Mouse (Mus musculus) kidney, adult 2 months (tissue): ENCODE measurements around the gene Mta1.

Source experiments
- CTCF ChIP-seq: fragments of 200-500 bp; conservative IDR thresholded peaks from 2 replicates; pipeline ENCODE4 v1.5.1; 2011; ENCODE audit warnings: low read depth, mild to moderate bottlenecking, control low read depth, low read length, moderate library complexity, mixed read lengths; ENCODE audit not compliant: insufficient read depth, insufficient read length
- POLR2A ChIP-seq: fragments of 200-500 bp; IDR thresholded peaks from one replicate; pipeline ENCODE4 v1.6.1; 2011; ENCODE audit warnings: low read depth, low read length, control low read depth

- TF ChIP-seq CTCF (no peak), POLR2A (no peak)
These were observed 16.9 kb downstream of the Mta1 start for GRCm38 (mm10) chr12:113114856-113115538.
